Mouse (Mus musculus) heart, adult 2 months (tissue): ENCODE data around the gene Cops3.

Experiments
- CTCF ChIP-seq: fragments of 200-600 bp; IDR thresholded peaks from 2 replicates; pipeline ENCODE4 v1.8.1; 2022; ENCODE audit warnings: antibody characterized with exemption, mild to moderate bottlenecking, moderate library complexity
- EP300 ChIP-seq: fragments of 200-500 bp; IDR thresholded peaks from 2 replicates; pipeline ENCODE4 v1.6.1; 2011; ENCODE audit warnings: low read depth, low read length, control low read depth; ENCODE audit not compliant: insufficient read depth

DNA sequence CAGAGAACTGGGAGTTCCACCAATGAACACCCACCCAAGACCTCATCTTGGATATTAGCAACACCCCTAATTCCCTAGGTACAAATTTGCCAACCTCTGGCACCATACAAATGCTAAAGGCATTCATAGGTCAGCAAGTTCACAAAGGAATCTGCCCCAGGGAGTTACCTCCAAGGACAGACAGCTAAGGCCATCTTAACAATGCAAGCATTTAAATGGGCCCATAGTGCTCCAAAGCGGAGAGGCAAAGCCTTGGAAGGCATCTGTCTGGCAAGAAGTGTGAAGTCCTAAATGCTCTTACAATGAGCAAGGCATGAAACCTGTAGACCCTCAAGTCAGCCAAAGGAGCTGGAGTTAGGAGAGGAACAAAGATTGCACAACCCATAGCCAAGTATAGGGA is 25.3 kb downstream of the Cops3 start:
- TF ChIP-seq CTCF, result no peak
- no peak for TF ChIP-seq EP300
